Mouse (Mus musculus): ENCODE results near the gene Smug1.

Smug1 gene

GRCm38 (mm10) chr15:103178137-103178536 lies 11.2 kb upstream of the Smug1 start:
- peak; percentile 79 for DNase-seq (ENCODE audit: extremely low spot score, low spot score)

- peak; percentile 62 for DNase-seq (ENCODE audit: extremely low spot score, low spot score)
Measured at GRCm38 (mm10) chr15:103177611-103178041, 10.7 kb upstream of the Smug1 start.

GRCm38 (mm10) chr15:103176874-103177421 lies 10.1 kb upstream of the Smug1 start:
- peak; percentile 96 for DNase-seq (ENCODE audit: extremely low spot score, low spot score)

- no peak for DNase-seq (ENCODE audit: extremely low spot score, low spot score)
Measured at GRCm38 (mm10) chr15:103173251-103173650, 6.4 kb upstream of the Smug1 start.

- DNase-seq (ENCODE audit: extremely low spot score, low spot score) = peak; percentile 87
Measured at GRCm38 (mm10) chr15:103172537-103172936, 5.6 kb upstream of the Smug1 start.

GRCm38 (mm10) chr15:103171276-103171675 lies 4.4 kb upstream of the Smug1 start:
- DNase-seq (ENCODE audit: extremely low spot score, low spot score) = peak; percentile 41

GRCm38 (mm10) chr15:103170316-103170679 lies 3.4 kb upstream of the Smug1 start:
- DNase-seq (ENCODE audit: extremely low spot score, low spot score) = no peak

- peak; percentile 77 for DNase-seq (ENCODE audit: extremely low spot score, low spot score)
Measured at GRCm38 (mm10) chr15:103169612-103170315, 2.9 kb upstream of the Smug1 start.

GRCm38 (mm10) chr15:103168801-103169611 lies 2.1 kb upstream of the Smug1 start:
- DNase-seq (ENCODE audit: extremely low spot score, low spot score) = peak; percentile 90

- DNase-seq (ENCODE audit: extremely low spot score, low spot score) = peak; percentile 36
Measured at GRCm38 (mm10) chr15:103167786-103168185, 894 bp upstream of the Smug1 start.

GRCm38 (mm10) chr15:103165924-103166323 lies 968 bp downstream of the Smug1 start:
- no peak for DNase-seq (ENCODE audit: extremely low spot score, low spot score)

- DNase-seq (ENCODE audit: extremely low spot score, low spot score) = peak; percentile 94
Measured at GRCm38 (mm10) chr15:103165379-103165778, 1.5 kb downstream of the Smug1 start.

GRCm38 (mm10) chr15:103163182-103163919 lies 3.5 kb downstream of the Smug1 start:
- DNase-seq (ENCODE audit: extremely low spot score, low spot score) = peak; percentile 95

- no peak for DNase-seq (ENCODE audit: extremely low spot score, low spot score)
Measured at GRCm38 (mm10) chr15:103157585-103157984, 9.3 kb downstream of the Smug1 start.

GRCm38 (mm10) chr15:103156890-103157289 lies 10.0 kb downstream of the Smug1 start:
- no peak for DNase-seq (ENCODE audit: extremely low spot score, low spot score)

GRCm38 (mm10) chr15:103155366-103156321 lies 11.2 kb downstream of the Smug1 start:
- no peak for DNase-seq (ENCODE audit: extremely low spot score, low spot score)

- DNase-seq (ENCODE audit: extremely low spot score, low spot score) = no peak
Measured at GRCm38 (mm10) chr15:103152890-103153610, 13.8 kb downstream of the Smug1 start.

GRCm38 (mm10) chr15:103152371-103152770 lies 14.5 kb downstream of the Smug1 start:
- no peak for DNase-seq (ENCODE audit: extremely low spot score, low spot score)

- no peak for DNase-seq (ENCODE audit: extremely low spot score, low spot score)
Measured at GRCm38 (mm10) chr15:103147779-103148178, 19.1 kb downstream of the Smug1 start.

GRCm38 (mm10) chr15:103147422-103147690 lies 19.5 kb downstream of the Smug1 start:
- no peak for DNase-seq (ENCODE audit: extremely low spot score, low spot score)

All from neural tube, embryonic 10.5 days (tissue).